Mouse (Mus musculus) urinary bladder, postnatal 14 days (tissue): ENCODE data around the gene Rps27rt.
"Not testable (repeated sequence)": the region's sequence is repeated elsewhere in the genome, so short reads cannot be mapped to it uniquely, and the experiment has no call there.

Experiments
- DNase-seq: peaks from one replicate; pipeline ENCODE4 v3.0.0; 2021; ENCODE audit warnings: low spot score

Gene Rps27rt

DNA sequence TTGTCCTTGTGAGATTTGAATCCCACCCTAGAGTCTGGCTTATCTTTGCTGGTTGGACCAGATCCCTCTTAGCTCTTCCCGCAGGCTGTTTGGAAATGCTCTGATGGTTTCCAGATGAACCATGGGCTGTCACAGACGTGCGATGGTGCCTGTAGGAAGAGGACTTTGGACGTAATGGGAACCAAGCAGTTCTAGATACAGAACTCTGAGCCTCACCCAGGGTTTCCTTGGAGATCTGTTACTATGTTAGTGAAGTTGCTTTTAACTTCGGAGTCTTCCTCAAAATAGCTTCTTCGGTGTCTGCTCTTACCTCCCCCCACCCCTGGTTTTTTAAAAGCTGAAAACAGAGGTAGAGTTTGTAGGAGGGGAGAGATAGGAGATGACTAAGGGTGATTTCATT is 2.6 kb downstream of the Rps27rt start:
- no peak for DNase-seq

DNA sequence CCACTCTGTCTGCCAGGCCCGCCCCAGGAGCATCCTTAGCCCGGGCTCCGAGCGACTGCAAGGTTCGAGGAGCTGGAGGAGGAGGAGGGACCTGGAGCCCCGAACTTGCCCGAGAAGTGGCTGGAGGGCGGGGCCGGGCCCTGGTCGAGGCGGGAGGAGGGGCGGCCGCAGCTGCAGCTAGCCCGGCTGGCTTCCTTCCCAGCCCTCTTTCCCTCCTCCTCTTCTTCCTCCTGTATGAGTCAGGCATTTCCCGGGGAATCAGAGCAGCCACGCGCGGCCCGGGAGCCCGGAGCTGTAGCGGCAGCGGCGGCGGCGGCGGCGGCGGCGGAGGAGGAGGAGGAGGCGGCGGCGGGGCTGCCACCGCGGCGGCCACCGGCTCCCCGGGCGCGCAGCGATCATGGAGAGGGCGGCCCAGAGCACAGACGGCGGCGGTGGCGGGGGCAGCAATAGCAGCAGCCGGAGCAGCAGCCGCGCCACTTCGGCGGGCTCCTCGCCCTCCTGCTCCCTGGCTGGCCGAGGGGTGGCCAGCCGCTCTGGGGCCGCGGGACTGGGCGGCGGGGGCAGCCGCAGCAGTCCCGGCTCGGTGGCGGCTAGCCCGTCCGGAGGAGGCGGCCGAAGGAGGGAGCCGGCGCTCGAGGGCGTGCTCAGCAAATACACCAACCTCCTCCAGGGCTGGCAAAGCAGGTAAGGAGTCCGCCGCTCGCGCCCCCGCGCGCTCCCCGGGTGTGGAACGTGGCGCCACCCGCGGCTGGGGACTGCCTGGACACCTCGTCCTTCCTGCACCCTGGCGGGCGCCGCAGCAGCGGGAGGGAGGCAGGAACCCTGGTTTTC is 4.0 kb downstream of the Rps27rt start, which contains the start of gene Osbpl10:
TSS of gene Osbpl10 (plus strand) at position 289 of the 831 bp plus-strand sequence.
- DNase-seq: peak; percentile 87

DNA sequence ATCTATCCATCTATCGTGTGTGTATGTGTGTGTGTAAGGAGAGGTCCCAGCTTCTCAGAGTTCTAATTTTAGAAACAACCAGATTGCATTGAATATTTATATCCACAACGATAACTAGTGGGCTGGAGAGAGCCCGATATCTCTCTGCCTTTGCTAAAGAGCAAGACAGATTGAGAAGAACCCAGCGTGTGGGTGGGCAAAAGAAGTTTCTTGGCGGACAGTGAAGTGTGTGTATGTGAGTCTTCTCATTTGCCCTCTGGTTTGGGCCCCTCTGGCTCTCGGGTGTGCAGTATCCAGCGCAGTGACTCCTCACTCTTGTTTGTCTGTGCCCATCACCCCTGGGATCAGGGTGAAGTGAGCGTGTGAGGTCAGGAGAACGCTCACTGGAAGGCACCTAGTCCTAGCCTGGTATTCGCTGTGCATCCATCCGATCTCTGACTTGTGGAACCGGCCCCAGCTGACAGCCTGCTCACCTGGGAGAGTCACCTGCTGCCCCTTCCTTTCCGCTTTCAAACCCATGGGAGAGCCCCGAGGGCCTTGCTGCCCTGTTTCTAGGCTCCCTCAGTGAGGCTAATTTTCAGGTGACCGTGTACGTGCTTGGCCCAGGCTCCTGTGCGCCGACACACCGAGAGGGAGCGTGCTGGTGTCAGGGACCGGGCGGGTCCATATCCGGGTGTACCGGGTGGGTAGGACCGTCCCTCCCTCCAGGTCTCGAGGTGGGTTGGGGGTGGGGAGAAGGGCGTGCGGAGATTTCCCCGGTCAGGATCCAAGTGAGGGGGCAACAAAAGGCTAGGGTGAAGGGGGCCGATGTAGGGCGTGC is 4.9 kb downstream of the Rps27rt start:
- peak; percentile 20 for DNase-seq

DNA sequence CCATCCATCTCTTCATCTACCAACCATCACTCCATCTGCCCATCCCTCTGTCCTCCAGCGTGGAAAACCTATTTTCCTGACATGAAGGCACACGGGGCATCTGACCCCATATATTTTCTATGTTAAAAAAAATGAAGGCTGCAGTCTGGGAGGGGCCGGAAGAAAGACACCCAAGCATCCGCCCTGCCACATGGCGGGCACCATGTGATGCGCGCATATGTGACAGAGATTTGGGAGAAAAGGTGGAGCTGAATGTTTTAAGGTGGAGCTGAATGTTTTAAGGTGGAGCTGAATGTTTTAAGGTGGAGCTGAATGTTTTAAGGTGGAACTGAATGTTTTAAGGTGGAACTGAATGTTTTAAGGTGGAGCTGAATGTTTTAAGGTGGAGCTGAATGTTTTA is 16.3 kb downstream of the Rps27rt start:
- DNase-seq: not testable (repeated sequence)

DNA sequence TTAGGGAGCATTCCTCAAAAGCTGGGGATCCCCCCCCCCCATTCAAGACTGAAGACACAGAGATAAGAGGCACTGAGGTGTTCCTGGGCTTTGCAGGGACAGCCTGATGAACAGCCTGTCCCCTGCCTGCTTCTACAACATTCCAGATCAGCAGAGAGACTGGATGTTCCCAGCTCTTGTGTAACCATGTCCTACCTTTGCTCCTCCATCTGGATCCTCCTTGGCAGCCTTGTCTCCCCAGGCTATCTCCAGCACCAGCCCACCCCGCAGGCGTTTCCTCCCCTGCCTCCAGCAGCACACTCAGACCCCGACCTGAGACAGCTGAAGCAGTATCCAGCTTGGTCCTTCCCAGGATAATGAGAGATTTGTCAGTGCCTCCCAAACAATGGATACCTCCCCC is 18.4 kb downstream of the Rps27rt start:
- no peak for DNase-seq

DNA sequence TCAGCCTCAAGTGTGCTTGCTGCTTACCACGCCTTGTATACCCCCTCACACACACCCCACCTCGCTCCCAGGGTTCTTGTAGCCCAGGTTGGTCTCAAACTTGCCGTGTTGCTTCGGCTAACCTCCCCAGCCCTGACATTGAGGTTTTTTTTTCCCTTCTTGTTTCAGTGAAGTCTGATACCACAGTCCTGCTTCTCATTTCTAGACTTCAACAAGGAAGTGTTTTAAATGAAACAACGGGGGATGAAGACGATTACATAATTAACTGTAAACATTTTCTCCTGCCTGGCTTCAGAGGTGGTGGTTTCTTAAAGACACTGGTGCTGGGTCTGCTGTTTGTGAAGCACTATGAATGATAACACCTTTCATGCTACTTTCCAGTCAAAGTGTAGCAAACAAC is 21.7 kb downstream of the Rps27rt start:
- DNase-seq: no peak

DNA sequence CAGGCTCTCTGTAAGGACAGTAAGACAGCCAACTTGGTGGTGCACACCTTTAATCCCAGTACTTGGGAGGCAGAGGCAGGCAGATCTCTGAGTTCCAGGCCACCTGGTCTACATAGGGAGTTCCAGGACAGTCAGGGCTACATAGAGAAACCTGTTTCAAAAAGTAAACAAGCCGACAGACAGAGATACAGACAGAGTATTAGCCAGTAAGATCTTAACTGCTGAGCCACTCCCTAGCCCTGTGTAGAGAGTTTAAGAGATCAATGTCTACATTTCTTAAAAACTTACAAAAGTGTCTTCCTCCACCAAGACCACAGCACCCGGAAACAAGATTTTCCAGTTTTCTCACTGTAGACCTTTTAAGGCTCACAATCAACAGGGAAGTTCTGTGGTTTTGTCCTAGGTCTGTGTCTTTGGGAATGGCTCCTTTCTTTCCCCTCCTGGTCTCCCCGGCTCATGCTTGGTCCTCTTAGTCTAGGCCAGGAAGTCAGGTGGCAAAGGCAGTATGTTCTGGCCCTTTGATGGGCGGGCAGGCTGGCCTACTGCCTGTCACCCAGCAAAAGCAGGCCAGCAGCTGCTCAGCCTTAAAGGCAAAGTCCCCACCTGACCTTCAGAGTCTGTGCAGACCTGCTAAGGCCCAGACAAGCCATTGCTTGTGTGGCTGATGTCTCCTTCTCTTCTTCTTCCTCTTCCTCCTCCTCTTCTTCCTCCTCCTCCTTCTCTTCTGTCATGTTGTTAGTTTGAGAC is 22.3 kb downstream of the Rps27rt start:
- DNase-seq: no peak

DNA sequence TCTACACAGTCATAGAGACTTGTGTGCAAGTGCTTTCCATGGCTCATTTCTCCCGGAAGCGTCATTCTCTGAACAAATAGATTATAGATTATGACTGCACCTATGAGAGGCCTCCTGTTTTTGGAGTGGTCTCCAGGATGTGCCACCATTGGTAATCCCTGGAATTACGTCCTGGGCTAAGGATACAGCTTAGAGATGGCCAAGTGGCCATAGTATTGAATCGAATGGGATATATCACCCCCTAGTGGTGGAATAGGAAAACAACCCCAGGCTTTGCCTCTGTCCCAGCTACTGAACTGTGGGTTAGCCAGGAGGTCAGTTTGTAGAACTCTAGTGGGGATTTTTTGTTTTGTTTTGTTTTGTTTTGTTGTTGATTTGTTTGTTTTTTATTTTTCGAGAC is 25.6 kb downstream of the Rps27rt start:
- DNase-seq: peak; percentile 18

DNA sequence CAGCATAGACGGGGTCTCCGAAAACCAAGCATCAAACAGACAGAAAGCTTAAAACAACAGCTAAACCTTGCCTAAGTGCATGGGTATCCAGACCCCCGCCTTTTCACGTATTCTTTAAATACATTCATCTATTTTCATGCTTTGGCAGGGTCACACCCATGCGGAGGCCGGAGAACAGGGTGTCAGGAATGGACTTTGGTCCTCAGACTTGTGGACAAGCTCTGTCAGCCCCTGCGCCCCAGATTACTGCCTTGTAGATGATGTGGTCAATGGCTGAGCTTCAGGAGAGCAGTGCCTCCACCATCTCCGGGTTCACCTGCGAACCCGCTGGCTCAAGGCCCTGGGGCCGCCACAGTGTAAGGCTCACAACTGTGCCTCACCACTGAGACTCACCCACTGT is 27.2 kb downstream of the Rps27rt start:
- no peak for DNase-seq

DNA sequence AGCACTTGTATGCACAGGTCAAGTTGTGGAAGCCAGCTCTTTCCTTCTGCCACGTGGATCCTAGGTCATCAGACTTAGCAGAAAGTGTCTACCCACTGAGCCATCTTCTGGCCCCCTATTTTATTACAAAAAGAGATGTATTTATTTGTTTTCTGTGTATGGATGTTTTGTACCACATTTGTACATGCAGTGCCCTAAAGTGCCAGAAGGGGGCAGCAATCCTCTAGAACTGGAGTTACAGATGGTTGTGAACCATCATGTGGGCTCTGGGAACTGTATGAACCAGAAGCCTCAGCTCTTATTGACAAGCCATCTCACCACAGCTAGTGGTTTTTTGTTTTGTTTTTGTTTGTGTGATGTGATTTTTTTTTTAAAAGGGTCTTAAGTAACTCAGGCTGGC is 29.7 kb downstream of the Rps27rt start:
- no peak for DNase-seq

DNA sequence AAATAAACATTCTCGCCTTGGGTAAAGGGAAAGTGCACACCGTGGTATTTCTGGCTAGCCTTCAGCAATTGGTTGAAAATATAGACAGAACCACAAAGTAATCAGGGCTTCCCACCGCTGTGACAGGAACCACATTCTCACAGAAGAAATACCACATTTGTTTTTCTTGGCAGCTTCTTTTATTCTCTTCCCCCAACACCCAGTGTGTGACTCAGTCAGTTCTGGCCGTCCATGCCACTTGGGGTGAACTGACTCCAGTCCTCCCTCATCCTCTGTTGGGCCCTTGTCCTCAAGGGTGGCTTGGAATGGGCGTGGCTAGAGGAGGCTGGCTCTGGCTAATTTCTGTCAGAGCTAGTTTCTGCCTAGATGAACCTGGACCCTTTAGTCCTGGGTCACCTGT is 34.1 kb downstream of the Rps27rt start:
- peak; percentile 46 for DNase-seq

DNA sequence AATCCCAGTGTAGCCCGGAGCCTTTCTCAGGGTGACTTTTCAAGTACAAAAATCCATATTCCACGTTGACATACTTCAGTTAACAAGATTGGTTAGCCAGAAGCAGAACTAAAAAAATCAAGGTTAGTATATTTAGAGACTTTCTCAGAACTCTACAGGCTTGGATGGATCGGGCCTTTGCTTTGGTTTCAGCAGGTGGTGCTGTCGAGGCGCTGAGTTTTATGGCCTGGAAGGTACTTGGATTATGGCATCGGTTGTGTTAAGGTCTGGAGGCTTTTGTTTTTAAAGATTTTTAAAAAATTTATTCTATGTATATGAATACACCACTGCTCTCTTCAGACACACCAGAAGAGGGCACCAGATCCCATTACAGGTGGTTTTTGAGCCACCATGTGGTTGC is 37.0 kb downstream of the Rps27rt start:
- DNase-seq: no peak

DNA sequence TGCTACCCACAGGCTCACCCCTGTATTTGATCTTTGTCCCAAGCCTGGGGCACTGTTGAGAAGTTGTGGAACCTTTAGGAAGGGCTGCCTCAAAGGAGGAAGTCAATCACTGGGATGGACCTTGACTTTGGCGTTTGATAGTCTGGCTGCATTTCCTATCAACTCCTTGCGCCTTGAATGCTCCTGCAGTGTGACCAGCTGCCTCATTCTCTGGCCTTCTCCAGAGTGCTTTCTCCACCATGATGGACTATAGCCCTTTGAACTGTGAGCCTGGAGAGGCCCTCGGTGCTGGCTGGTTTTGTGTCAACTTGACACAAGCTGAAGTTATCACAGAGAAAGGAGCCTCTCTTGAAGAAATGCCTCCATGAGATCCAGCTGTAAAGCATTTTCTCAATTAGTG is 37.9 kb downstream of the Rps27rt start:
- DNase-seq: no peak

DNA sequence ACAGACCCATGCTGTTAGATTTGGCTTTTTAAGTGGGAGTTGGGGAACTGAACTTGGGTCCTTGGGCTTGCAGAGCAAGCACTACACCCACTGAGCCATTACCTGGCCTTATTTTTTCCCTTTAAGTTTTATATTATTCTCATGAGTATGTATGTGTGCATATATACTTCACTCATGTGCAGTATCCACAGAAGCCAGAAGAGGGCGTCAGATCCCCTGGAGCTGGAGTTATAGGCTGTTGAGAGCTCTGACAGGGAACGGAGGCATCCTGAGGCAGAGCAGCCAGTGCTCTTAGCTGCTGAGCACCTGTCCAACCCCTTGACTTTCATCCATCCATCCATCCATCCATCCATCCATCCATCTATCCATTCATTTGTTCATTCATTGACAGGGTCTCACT is 45.9 kb downstream of the Rps27rt start:
- DNase-seq: no peak

DNA sequence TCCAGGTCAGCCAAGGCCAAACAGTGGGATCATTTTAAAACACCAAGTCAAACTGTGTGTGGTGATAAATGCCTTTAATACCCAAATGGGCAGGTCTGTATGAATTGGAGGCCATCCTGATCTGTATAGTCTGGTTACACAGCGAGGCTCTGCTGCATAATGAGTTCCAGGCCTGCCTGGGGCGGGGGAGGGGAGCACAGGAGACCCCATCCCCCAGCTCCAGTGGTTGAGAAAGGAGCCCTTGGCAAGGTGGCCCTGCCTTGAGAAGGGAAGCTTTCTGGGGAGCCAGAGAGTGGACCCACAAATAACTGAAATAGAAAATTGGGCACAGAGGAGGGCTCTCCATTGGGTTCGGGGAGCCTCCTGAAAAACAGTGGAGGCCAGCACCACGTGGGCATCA is 47.2 kb downstream of the Rps27rt start:
- no peak for DNase-seq

DNA sequence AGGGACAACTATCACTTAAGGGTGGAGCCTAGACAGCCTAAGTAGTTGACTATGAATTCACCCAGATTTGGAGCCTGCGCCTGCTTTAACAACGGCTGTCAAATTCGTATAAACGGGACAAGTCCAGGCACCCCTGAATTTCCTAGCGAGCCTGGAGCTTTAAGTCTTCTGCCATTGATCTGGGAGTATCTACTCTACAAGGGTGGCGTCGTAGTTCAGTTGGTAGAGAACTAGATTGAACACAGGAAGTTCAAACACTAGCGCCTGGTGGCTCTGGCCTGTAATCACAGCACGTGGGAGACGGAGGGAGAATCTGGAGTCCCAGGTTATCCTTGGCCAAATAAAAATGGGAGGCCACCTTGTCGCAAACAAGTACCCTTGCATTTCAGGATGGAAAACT is 48.3 kb downstream of the Rps27rt start:
- DNase-seq: no peak

DNA sequence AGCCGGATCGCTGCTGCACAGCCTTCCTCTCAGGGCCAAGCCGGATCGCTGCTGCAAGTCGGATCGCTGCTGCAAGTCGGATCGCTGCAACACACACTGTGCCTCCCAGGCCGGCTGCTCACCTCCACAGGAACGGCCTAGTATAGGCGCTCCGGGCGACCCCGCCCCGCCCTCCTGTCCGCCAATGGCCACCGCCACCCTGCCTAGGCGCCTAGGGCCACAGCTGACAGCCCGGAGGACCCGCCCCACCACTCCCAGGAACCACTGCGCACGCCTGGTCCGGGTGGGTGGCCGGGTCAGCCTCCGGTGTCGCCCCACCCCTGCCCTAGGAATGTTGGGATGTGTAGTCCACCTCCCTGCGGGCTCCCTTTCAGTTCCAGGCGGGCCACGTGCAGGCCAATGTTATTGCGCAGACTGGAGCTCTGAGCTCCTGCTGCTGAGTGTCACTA is 48.8 kb downstream of the Rps27rt start, which contains the start of gene Gpd1l:
TSS of gene Gpd1l (minus strand) at position 265 of the 449 bp plus-strand sequence.
- DNase-seq: peak; percentile 99

DNA sequence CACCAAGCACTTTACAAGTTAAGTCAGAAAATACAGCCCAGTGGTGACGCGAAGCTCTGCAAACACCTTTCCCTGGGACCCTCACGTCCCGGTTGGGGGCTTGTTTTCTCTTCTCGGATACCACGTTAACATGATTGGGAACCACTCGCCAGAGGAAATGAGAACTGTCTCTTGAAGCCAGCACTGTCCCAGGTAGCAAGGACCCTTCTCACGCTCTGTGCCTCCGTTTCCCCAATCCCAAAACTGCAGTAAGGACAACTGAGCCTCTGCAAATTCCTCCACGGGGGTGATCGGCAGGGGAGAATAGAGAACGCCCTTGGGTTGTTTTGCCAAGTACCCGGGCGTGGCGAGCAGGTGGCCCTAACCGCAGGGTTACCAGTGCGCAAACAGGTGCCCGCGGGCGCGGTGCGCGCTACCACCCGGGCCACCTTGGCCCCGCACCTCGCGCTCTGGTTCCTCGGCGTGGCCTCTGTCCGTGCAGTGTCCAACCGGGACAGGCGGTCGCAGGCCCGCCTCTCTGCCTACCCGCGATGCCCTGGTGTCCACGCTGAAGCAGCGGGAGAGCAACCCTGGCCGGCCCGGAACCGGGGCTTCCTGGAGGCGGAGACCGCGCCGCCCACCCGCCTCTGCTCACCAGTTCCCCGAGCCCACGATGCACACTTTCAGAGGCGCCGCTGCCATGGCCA is 49.4 kb downstream of the Rps27rt start:
- no peak for DNase-seq

DNA sequence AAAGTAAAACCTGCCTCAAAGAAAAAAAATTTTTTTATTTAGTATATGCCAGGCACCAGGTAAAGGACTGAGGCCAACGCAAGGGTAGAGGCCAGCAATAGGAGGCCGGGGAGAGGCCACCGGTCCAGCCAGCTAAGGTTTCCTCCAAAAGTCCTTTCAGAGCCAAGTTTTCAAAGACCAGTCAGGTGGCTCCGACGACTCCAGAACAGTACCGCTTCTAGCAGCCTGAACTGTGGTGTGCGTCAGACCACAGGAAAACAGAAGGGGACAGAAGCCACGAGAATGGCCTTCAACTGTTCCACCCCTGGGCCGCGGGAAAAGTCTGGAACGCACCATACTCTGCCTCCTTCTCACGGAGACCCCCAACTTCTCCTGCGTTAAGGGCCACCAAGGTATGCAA is 49.9 kb downstream of the Rps27rt start:
- no peak for DNase-seq
